Mouse (Mus musculus) E14TG2a.4 (cell line): Measurements from ENCODE around the gene Hmga1b.

Experiments
- CTCF ChIP-seq: conservative IDR thresholded peaks from 2 replicates; pipeline ENCODE4 v1.5.1; 2014; ENCODE audit warnings: low read length
- POU5F1 ChIP-seq: IDR thresholded peaks from 2 replicates; pipeline ENCODE4 v1.6.1; 2014; ENCODE audit warnings: low read length, borderline replicate concordance

- TF ChIP-seq CTCF (no peak), POU5F1 (no peak)
Measured at GRCm38 (mm10) chr11:120744121-120744701, 18.4 kb upstream of the Hmga1b start.
